Mouse (Mus musculus): ENCODE data around the gene Dhx16. TPM values are rescaled to one million over a fixed set of nuclear protein-coding genes. Genes with fewer than 3 reads are reported as not detected.
A peak's percentile ranks its signal among the peaks of the same experiment; 100 is the strongest.

Gene Dhx16
- total and polyA plus RNA-seq, 3 experiments: 79.2 to 101 TPM; not detected in 1

GRCm38 (mm10) chr17:35861198-35861857 lies 18.3 kb upstream of the Dhx16 start, which contains the start of gene Nrm (continued):
- TF ChIP-seq MAZ (IDR thresholded peaks at IDR 0.05; ENCODE audit: low read depth, low read length) (no peak), UBTF (IDR thresholded peaks at IDR 0.05; ENCODE audit: borderline replicate concordance, insufficient read depth, low read depth, low read length) (no peak), BHLHE40 (IDR thresholded peaks at IDR 0.05; ENCODE audit: borderline replicate concordance, low read depth, low read length) (peak; percentile 67), EP300 (IDR thresholded peaks at IDR 0.05; ENCODE audit: low read depth in 1 of 2, low read length in 2 of 2) (peak; percentile 70 to 77), CTCF (IDR thresholded peaks at IDR 0.05 in 2 of 3, conservative IDR thresholded peaks at IDR 0.05 in 1 of 3; ENCODE audit: control insufficient read depth in 1 of 3, insufficient read depth in 1 of 3, low read depth in 2 of 3, low read length in 3 of 3, poor library complexity in 1 of 3, severe bottlenecking in 1 of 3) (peak in 2 of 3 experiments; percentile 11 to 13; a peak in 1 of 6 replicates), JUND (IDR thresholded peaks at IDR 0.05; ENCODE audit: low read depth, low read length) (no peak), MYB (IDR thresholded peaks at IDR 0.05; ENCODE audit: low read depth, low read length) (no peak), HCFC1 (IDR thresholded peaks at IDR 0.05; ENCODE audit: low read depth, low read length) (peak; percentile 38; the same call in 1 of the 2 replicates), ELF1 (IDR thresholded peaks at IDR 0.05; ENCODE audit: low read depth, low read length) (0 out of 2 replicates have a peak, but pooled peaks have one; percentile 8), ZKSCAN1 (IDR thresholded peaks at IDR 0.05; ENCODE audit: low read depth, low read length) (no peak), MYC (IDR thresholded peaks at IDR 0.05; ENCODE audit: low read depth, low read length) (no peak), RAD21 (IDR thresholded peaks at IDR 0.05; ENCODE audit: low read depth, low read length) (no peak), USF1 (IDR thresholded peaks at IDR 0.05; ENCODE audit: low read depth, low read length) (no peak), CHD2 (IDR thresholded peaks at IDR 0.05; ENCODE audit: low read length) (peak; percentile 73), TAL1 (IDR thresholded peaks at IDR 0.05; ENCODE audit: low read length) (peak; percentile 40; the same call in 1 of the 2 replicates), ZMIZ1 (IDR thresholded peaks at IDR 0.05; ENCODE audit: low read depth, low read length) (no peak), E2F4 (IDR thresholded peaks at IDR 0.05; ENCODE audit: borderline replicate concordance, low read depth, low read length) (no peak; the same call in 1 of the 2 replicates)

GRCm38 (mm10) chr17:35864832-35865353 lies 14.7 kb upstream of the Dhx16 start:
- DNase-seq (ENCODE audit: low read depth, low spot score): no peak
- H3K27me3 ChIP-seq (ENCODE audit: control insufficient read depth in 1 of 2, insufficient read depth in 2 of 2, low read length in 2 of 2): no peaks in the 10 kb centered on the region
- peak overlapping the region; percentile 77 for H3K9ac ChIP-seq (ENCODE audit: control insufficient read depth, low read depth, low read length, poor library complexity, severe bottlenecking)
- H3K4me3 ChIP-seq (ENCODE audit: control insufficient read depth in 1 of 2, insufficient read depth in 1 of 2, low read depth in 2 of 2, low read length in 2 of 2): peak overlapping the region; percentile 62 to 70
- peaks cover 2 to 26% of the 10 kb centered on the region in 2 experiments for H3K4me1 ChIP-seq (ENCODE audit: control insufficient read depth in 1 of 2, insufficient read depth in 2 of 2, low read length in 2 of 2)
- no peaks in the 10 kb centered on the region for H3K9me3 ChIP-seq (replicated peaks; ENCODE audit: insufficient read depth, low read length)
- peak overlapping the region; percentile 70 for H3K27ac ChIP-seq (ENCODE audit: control insufficient read depth, low read depth, low read length)
- peaks cover 14% of the 10 kb centered on the region for H3K79me2 ChIP-seq (ENCODE audit: control insufficient read depth, insufficient read depth, low read length, poor library complexity)
- no peak for TF ChIP-seq CHD1 (IDR thresholded peaks at IDR 0.05; ENCODE audit: low read depth, low read length)
- 0 out of 2 replicates have a peak, but pooled peaks have one; percentile 1 for TF ChIP-seq MAZ (IDR thresholded peaks at IDR 0.05; ENCODE audit: low read depth, low read length)
- peaks cover 0 to 11% of the 10 kb centered on the region in 2 experiments; a peak in 2 of 4 replicates for H3K36me3 ChIP-seq (ENCODE audit: control insufficient read depth in 1 of 2, insufficient read depth in 2 of 2, low read length in 2 of 2)
